Mouse (Mus musculus) heart, embryonic 14.5 days (tissue): ENCODE measurements around the gene Ccdc169. TPM values are rescaled to one million over a fixed set of nuclear protein-coding genes. Genes with fewer than 3 reads are reported as not detected.

Experiments
- ATAC-seq: fragments of 200-750 bp; cut with Nextera tagmentation; 2 replicates; pipeline ENCODE4 v1.8.0; 2017; ENCODE audit warnings: low read depth, moderate TSS enrichment; ENCODE audit not compliant: insufficient number of reproducible peaks, insufficient read depth, low FRiP score
- H3K27ac ChIP-seq, 2 experiments: fragments of 200-500 bp in 1 of 2; fragments of 300-500 bp in 1 of 2; sonication (generic) in 1 of 2; replicated peaks in 1 of 2; 2 replicates each; pipeline ENCODE4 v1.5.1; 2012 to 2014; ENCODE audit warnings: low read depth in 2 of 2, low read length in 2 of 2, control low read depth in 1 of 2, mild to moderate bottlenecking in 1 of 2, mixed read lengths in 1 of 2; ENCODE audit not compliant: control insufficient read depth in 1 of 2, insufficient read depth in 1 of 2
- H3K27me3 ChIP-seq: fragments of 300-500 bp; sonication (generic); 2 replicates; pipeline ENCODE4 v1.6.1; 2014; ENCODE audit warnings: mild to moderate bottlenecking, low read length, control low read depth; ENCODE audit not compliant: control insufficient read depth, insufficient read depth
- H3K36me3 ChIP-seq: fragments of 300-500 bp; sonication (generic); 2 replicates; pipeline ENCODE4 v1.6.1; 2014; ENCODE audit warnings: mild to moderate bottlenecking, control low read depth, low read length, mixed read lengths; ENCODE audit not compliant: control insufficient read depth, insufficient read depth
- H3K4me1 ChIP-seq, 2 experiments: fragments of 200-500 bp in 1 of 2; fragments of 300-500 bp in 1 of 2; sonication (generic) in 1 of 2; 2 replicates each; pipeline ENCODE4 v1.6.1; 2012 to 2014; ENCODE audit warnings: low read length in 2 of 2, control low read depth in 1 of 2, mixed read lengths in 1 of 2; ENCODE audit not compliant: control insufficient read depth in 2 of 2, insufficient read depth in 2 of 2
- H3K4me2 ChIP-seq: fragments of 300-500 bp; sonication (generic); 2 replicates; pipeline ENCODE4 v1.6.1; 2014; ENCODE audit warnings: mild to moderate bottlenecking, low read length
- H3K4me3 ChIP-seq, 2 experiments: fragments of 200-500 bp in 1 of 2; fragments of 300-500 bp in 1 of 2; sonication (generic) in 1 of 2; 2 replicates each; pipeline ENCODE4 v1.5.1; 2012 to 2014; ENCODE audit warnings: low read length in 2 of 2, mild to moderate bottlenecking in 2 of 2, control low read depth in 1 of 2, low read depth in 1 of 2, moderate library complexity in 1 of 2; ENCODE audit not compliant: control insufficient read depth in 1 of 2, insufficient read depth in 1 of 2
- H3K9ac ChIP-seq: fragments of 300-500 bp; sonication (generic); 2 replicates; pipeline ENCODE4 v1.6.1; 2014; ENCODE audit warnings: mild to moderate bottlenecking, low read length
- H3K9me3 ChIP-seq: fragments of 300-500 bp; sonication (generic); 2 replicates; pipeline ENCODE4 v1.6.1; 2016; ENCODE audit warnings: low read length, control low read depth; ENCODE audit not compliant: control insufficient read depth
- WGBS: fragments of 180-500 bp; shearing (Covaris S2); extraction: QIAGEN DNeasy Blood & Tissue Kit; methylation state at CpG from one replicate; pipeline ENCODE4 v1.1.7; 2014; 5-methylcytosine and 5-hydroxymethylcytosine counted together
- polyA plus RNA-seq: library from polyadenylated mRNA; unstranded; fragments of >200 nt; fragmentation: Nextera tagmentation; extraction: Ambion mirVana; gene quantifications from 2 replicates; pipeline ENCODE4 v1.2.1, GENCODE M21; 2014

Ccdc169 gene
- polyA plus RNA-seq = 0.07 TPM in 1 of 2 replicates, not detected in the other

DNA sequence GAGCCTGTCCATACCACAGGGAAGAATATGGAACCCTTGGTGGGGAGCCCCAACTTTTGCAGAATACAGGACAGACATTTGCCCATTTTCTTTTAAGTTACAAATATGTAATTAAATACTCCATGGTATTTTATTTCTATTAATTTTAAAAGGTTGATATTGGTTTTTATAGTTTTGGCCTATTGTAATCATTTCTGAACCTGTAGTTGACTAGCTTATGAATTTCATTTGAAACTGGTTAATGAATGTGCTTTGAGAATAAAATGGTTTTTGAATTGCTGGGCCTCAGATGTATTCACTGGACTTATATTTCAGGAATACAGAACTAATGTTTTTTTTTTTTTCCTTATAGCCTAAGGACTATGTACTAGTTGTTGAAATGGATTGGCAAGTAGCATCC lies at the start of gene Ccdc169:
Gene Ccdc169, plus strand, starts transcription at position 301 of the 400 bp plus-strand sequence.
- H3K36me3 ChIP-seq = peaks cover 64% of the 10 kb centered on the region
- no peaks in the 10 kb centered on the region for H3K27me3 ChIP-seq
- no peak within 1 kb of the TSS for H3K27ac ChIP-seq
- H3K4me2 ChIP-seq = no peak within 1 kb of the TSS
- no peaks in the 10 kb centered on the region for H3K4me1 ChIP-seq
- no peak within 1 kb of the TSS for H3K9ac ChIP-seq
- H3K9me3 ChIP-seq = no peaks in the 10 kb centered on the region
- no peak for ATAC-seq
- H3K4me3 ChIP-seq = no peak within 1 kb of the TSS

DNA sequence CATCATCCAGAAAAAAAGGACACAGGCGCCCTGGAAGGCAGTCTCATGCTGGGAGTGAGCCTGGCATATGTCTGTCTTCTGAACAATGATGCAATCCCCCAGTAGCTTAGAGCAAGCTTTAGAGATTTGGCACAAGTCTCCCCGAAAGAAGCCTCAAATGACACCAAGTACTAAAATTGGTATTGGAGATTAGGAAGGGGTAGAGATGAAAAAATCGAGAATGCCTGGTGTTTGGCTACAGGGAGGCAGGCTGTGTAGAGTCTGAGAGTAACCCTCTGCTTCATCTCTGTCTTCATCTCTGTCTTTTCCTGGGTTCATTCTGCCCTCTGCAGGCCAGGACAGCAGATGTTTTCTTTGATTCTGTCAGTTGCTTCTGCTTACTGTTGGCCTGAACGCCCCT lies 49.8 kb upstream of the Ccdc169 start:
- 56% methylated on average over 4 of the region's 4 CpGs for WGBS
- peaks cover 0 to 7% of the 10 kb centered on the region in 2 experiments; a peak in 1 of 4 replicates for H3K4me1 ChIP-seq
- no peak overlapping the region for H3K4me2 ChIP-seq
- no peaks in the 10 kb centered on the region for H3K27me3 ChIP-seq
- H3K9me3 ChIP-seq = no peaks in the 10 kb centered on the region
- no peak overlapping the region for H3K4me3 ChIP-seq
- no peak overlapping the region for H3K9ac ChIP-seq
- no peak for ATAC-seq
- no peaks in the 10 kb centered on the region for H3K36me3 ChIP-seq
- H3K27ac ChIP-seq = no peak overlapping the region

DNA sequence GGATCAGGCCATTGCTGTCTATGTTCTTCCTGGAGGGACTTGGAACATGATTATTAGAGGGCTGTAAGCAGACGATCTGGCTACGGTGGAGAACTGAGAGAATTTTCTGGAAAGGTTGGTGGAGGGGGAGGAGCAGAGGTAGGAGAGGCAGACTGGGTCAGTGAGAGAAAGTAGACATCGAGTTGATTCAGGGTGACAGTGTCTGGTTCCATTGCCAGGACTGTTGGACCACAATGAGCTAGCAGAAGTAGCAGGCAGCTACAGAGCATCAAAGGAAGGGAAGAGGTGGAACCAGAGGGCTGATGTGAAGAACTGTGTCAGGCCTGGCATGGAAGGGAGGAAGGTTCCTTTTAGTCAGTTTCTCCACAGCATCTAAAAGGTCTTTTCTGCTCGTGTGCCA lies 48.8 kb upstream of the Ccdc169 start:
- no peak overlapping the region for H3K4me2 ChIP-seq
- no peak overlapping the region for H3K9ac ChIP-seq
- no peaks in the 10 kb centered on the region for H3K36me3 ChIP-seq
- H3K4me3 ChIP-seq = no peak overlapping the region
- H3K9me3 ChIP-seq = no peaks in the 10 kb centered on the region
- 66% methylated on average over 4 of the region's 4 CpGs for whole genome bisulfite sequencing
- no peak for ATAC-seq
- H3K27me3 ChIP-seq = no peaks in the 10 kb centered on the region
- H3K27ac ChIP-seq = no peak overlapping the region
- peaks cover 0 to 7% of the 10 kb centered on the region in 2 experiments; a peak in 1 of 4 replicates for H3K4me1 ChIP-seq

DNA sequence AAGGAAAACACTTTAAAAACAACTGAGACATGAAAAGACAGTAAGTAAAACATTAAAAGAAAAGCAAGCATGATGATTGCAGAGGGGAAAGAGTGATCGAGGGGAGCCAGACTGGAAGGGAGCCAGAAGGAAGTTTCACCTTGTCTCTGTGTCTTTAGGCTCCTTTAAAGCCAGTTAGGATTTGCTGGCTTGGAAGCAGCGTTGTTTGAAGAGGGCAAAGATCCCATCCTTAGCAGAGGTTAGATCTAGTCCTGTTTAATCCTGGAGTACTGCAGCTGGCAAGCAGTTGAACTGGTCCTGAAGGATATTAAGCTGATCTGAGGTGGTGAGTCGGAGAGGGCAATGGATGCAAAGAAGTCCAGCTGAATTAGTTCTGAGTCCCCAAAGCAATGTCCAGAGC lies 48.3 kb upstream of the Ccdc169 start:
- 57% methylated on average over 3 of the region's 3 CpGs for whole genome bisulfite sequencing
- no peak overlapping the region for H3K9ac ChIP-seq
- no peaks in the 10 kb centered on the region for H3K36me3 ChIP-seq
- peaks cover 0 to 7% of the 10 kb centered on the region in 2 experiments; a peak in 1 of 4 replicates for H3K4me1 ChIP-seq
- H3K4me2 ChIP-seq = no peak overlapping the region
- H3K9me3 ChIP-seq = no peaks in the 10 kb centered on the region
- no peak for ATAC-seq
- no peak overlapping the region for H3K27ac ChIP-seq
- no peak overlapping the region for H3K4me3 ChIP-seq
- no peaks in the 10 kb centered on the region for H3K27me3 ChIP-seq

DNA sequence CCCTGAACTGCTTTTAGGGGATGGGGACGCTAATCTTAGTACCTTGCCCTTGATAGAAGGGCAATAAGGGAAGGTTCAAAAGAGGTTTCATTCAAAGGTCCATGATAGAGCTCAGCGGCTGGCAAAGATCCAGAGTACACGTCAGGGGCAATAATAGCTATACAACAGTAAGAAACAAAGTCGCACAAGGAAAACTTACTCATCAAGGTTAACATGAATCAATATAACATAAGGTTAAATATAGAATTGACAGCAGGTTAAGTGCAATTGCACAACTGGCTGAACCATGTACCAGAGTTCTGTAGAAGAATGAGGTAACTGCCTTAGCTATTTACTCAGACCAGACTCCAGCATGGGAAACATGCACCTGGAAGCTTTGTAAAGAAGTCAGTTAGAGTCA lies 47.8 kb upstream of the Ccdc169 start:
- no peaks in the 10 kb centered on the region for H3K27me3 ChIP-seq
- no peaks in the 10 kb centered on the region for H3K36me3 ChIP-seq
- peaks cover 0 to 7% of the 10 kb centered on the region in 2 experiments; a peak in 1 of 4 replicates for H3K4me1 ChIP-seq
- H3K9ac ChIP-seq = no peak overlapping the region
- H3K27ac ChIP-seq = no peak overlapping the region
- ATAC-seq = no peak
- 53% methylated on average over 4 of the region's 4 CpGs for WGBS
- no peaks in the 10 kb centered on the region for H3K9me3 ChIP-seq
- no peak overlapping the region for H3K4me3 ChIP-seq
- no peak overlapping the region for H3K4me2 ChIP-seq

DNA sequence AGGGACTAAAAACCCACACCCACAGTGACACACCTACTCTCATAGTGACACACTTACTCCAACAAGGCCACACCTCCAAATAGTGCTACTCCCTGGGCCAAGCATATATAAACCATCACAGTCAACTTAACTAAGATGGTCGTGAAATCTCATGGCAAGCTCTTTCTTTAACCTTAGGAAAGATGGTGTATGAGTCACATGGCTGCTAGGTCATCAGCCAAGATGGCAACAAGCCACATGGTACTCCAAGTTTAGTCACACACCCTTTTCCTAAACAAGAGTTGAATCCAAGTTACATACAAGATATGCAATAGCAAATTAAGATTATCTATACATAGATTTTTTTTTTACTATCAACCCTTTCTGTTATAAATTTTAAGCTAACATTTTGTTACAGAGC lies 44.0 kb upstream of the Ccdc169 start:
- 80% methylated on average over 1 of the region's 1 CpGs for whole genome bisulfite sequencing

DNA sequence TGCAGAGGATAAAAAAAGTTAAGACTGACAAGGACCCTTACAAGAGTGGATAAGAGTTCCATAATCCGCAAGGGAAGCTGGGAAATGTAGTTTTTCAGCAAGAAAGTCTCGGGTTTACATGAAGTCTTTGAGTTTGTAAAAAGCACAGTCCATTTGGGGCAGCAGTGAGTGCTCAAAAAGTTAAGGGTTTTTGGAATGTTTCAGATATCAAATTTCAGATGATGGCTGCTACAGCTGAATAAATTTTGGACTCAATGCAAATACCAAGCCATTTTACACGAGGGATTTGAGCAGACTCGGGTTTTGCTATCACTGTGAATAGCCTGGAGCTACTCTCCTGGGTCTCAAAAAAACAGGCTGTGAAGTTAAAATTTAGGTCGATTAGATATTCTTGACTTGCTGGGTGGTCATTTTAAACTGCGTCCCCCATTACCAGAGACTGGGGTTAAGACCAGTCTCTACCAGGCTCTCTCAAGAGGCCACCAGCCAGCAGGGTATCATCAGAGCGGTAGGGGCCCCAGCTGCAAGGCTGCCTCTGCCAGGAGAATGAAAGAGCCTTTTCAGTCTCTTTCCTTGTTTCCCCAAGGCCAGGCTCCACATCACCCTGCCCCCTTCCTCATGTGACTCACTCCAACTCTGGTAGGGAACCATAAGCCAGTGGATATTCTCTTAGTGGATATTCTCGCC lies 41.0 kb upstream of the Ccdc169 start:
- no peak for ATAC-seq
- H3K4me2 ChIP-seq = peak overlapping the region; percentile 0; the same call in 1 of the 2 replicates

More for the DNA sequence above, 44.0 kb upstream of the Ccdc169 start:
- Histone ChIP-seq H3K4me3 (no peak overlapping the region), H3K4me1 (peaks cover 6 to 10% of the 10 kb centered on the region in 2 experiments; a peak in 3 of 4 replicates), H3K9me3 (no peaks in the 10 kb centered on the region), H3K36me3 (no peaks in the 10 kb centered on the region), H3K4me2 (no peak overlapping the region), H3K9ac (no peak overlapping the region), H3K27me3 (no peaks in the 10 kb centered on the region), H3K27ac (no peak overlapping the region)
- no peak for ATAC-seq

More for the DNA sequence above, 41.0 kb upstream of the Ccdc169 start:
- Histone ChIP-seq H3K9ac (no peak overlapping the region), H3K36me3 (no peaks in the 10 kb centered on the region), H3K4me3 (no peak overlapping the region), H3K9me3 (no peaks in the 10 kb centered on the region), H3K4me1 (peaks cover 4 to 6% of the 10 kb centered on the region in 2 experiments; a peak in 2 of 4 replicates), H3K27me3 (no peaks in the 10 kb centered on the region), H3K27ac (peak overlapping the region; percentile 38 to 41; a peak in 2 of 4 replicates)
- 40% methylated on average over 8 of the region's 8 CpGs for WGBS
